Mouse (Mus musculus): ENCODE data around the gene Gm34653.
"Not testable (repeated sequence)": the region's sequence is repeated elsewhere in the genome, so short reads cannot be mapped to it uniquely, and the experiment has no call there.

Gm34653 gene

GRCm38 (mm10) chr2:34815893-34816292 lies 16.9 kb upstream of the Gm34653 start:
- not testable (repeated sequence) for DNase-seq (ENCODE audit: extremely low spot score, low read depth, low spot score)

GRCm38 (mm10) chr2:34818492-34818891 lies 14.3 kb upstream of the Gm34653 start:
- DNase-seq (ENCODE audit: extremely low spot score, low read depth, low spot score) = no peak

GRCm38 (mm10) chr2:34825827-34826459 lies 6.9 kb upstream of the Gm34653 start, which contains the start of gene Fbxw2:
Gene Fbxw2, minus strand, starts transcription at chr2:34826311.
- peak; percentile 72 for DNase-seq (ENCODE audit: extremely low spot score, low read depth, low spot score)

- no peak for DNase-seq (ENCODE audit: extremely low spot score, low read depth, low spot score)
Measured at GRCm38 (mm10) chr2:34826460-34827231, 6.2 kb upstream of the Gm34653 start.

- DNase-seq (ENCODE audit: extremely low spot score, low read depth, low spot score) = no peak
Measured at GRCm38 (mm10) chr2:34827591-34827990, 5.2 kb upstream of the Gm34653 start.

- DNase-seq (ENCODE audit: extremely low spot score, low read depth, low spot score) = no peak
Measured at GRCm38 (mm10) chr2:34828026-34828425, 4.8 kb upstream of the Gm34653 start.

GRCm38 (mm10) chr2:34830066-34830465 lies 2.7 kb upstream of the Gm34653 start:
- DNase-seq (ENCODE audit: extremely low spot score, low read depth, low spot score) = not testable (repeated sequence)

GRCm38 (mm10) chr2:34833624-34834023 lies 817 bp downstream of the Gm34653 start:
- no peak for DNase-seq (ENCODE audit: extremely low spot score, low read depth, low spot score)

GRCm38 (mm10) chr2:34835669-34836068 lies 2.9 kb downstream of the Gm34653 start:
- DNase-seq (ENCODE audit: extremely low spot score, low read depth, low spot score) = no peak

GRCm38 (mm10) chr2:34840143-34840542 lies 7.3 kb downstream of the Gm34653 start:
- DNase-seq (ENCODE audit: extremely low spot score, low read depth, low spot score) = not testable (repeated sequence)

GRCm38 (mm10) chr2:34841706-34842105 lies 8.9 kb downstream of the Gm34653 start:
- no peak for DNase-seq (ENCODE audit: extremely low spot score, low read depth, low spot score)

- no peak for DNase-seq (ENCODE audit: extremely low spot score, low read depth, low spot score)
Measured at GRCm38 (mm10) chr2:34843211-34843939, 10.6 kb downstream of the Gm34653 start.

- DNase-seq (ENCODE audit: extremely low spot score, low read depth, low spot score) = no peak
Measured at GRCm38 (mm10) chr2:34847702-34848101, 14.9 kb downstream of the Gm34653 start.

GRCm38 (mm10) chr2:34855265-34855664 lies 22.5 kb downstream of the Gm34653 start:
- DNase-seq (ENCODE audit: extremely low spot score, low read depth, low spot score) = no peak

GRCm38 (mm10) chr2:34857728-34858127 lies 24.9 kb downstream of the Gm34653 start:
- DNase-seq (ENCODE audit: extremely low spot score, low read depth, low spot score) = no peak

- no peak for DNase-seq (ENCODE audit: extremely low spot score, low read depth, low spot score)
Measured at GRCm38 (mm10) chr2:34869680-34870079, 36.9 kb downstream of the Gm34653 start.

- peak; percentile 97 for DNase-seq (ENCODE audit: extremely low spot score, low read depth, low spot score)
Measured at GRCm38 (mm10) chr2:34870520-34871474, 38.0 kb downstream of the Gm34653 start.

GRCm38 (mm10) chr2:34874271-34874670 lies 41.5 kb downstream of the Gm34653 start, which contains the start of gene Cutal:
Gene Cutal, plus strand, starts transcription at chr2:34874396.
- DNase-seq (ENCODE audit: extremely low spot score, low read depth, low spot score) = no peak

GRCm38 (mm10) chr2:34874816-34875345 lies 42.1 kb downstream of the Gm34653 start, which contains the start of gene Psmd5:
Gene Psmd5, minus strand, starts transcription at chr2:34874968.
- no peak for DNase-seq (ENCODE audit: extremely low spot score, low read depth, low spot score)

GRCm38 (mm10) chr2:34880054-34880453 lies 47.2 kb downstream of the Gm34653 start:
- no peak for DNase-seq (ENCODE audit: extremely low spot score, low read depth, low spot score)
